Mouse (Mus musculus) midbrain, embryonic 10.5 days (tissue): Measurements from ENCODE around the gene Rptor. TPM values are rescaled to one million over a fixed set of nuclear protein-coding genes. Genes with fewer than 3 reads are reported as not detected.

Source experiments
- DNase-seq: peaks from one replicate; pipeline ENCODE4 v3.0.0-alpha.2; 2017; ENCODE audit warnings: low spot score
- H3K27ac ChIP-seq: fragments of 300-500 bp; sonication (generic); replicated peaks from 2 replicates; pipeline ENCODE4 v1.5.1; 2016; ENCODE audit warnings: mild to moderate bottlenecking
- H3K27me3 ChIP-seq: fragments of 300-500 bp; sonication (generic); 2 replicates; pipeline ENCODE4 v1.6.1; 2016; ENCODE audit warnings: low read depth, mild to moderate bottlenecking; ENCODE audit not compliant: poor library complexity, severe bottlenecking
- H3K36me3 ChIP-seq: fragments of 300-500 bp; sonication (generic); 2 replicates; pipeline ENCODE4 v1.6.1; 2016; ENCODE audit warnings: mild to moderate bottlenecking, moderate library complexity
- H3K4me1 ChIP-seq: fragments of 300-500 bp; sonication (generic); 2 replicates; pipeline ENCODE4 v1.6.1; 2016
- H3K4me3 ChIP-seq: fragments of 300-500 bp; sonication (generic); 2 replicates; pipeline ENCODE4 v1.5.1; 2016; ENCODE audit warnings: mild to moderate bottlenecking, moderate library complexity
- H3K9me3 ChIP-seq: fragments of 300-500 bp; sonication (generic); replicated peaks from 2 replicates; pipeline ENCODE4 v1.6.1; 2016; ENCODE audit warnings: mild to moderate bottlenecking
- WGBS: fragments of 180-500 bp; shearing (Covaris S2); methylation state at CpG from one replicate; pipeline ENCODE4 v1.1.7; 2016; 5-methylcytosine and 5-hydroxymethylcytosine counted together
- polyA plus RNA-seq: library from polyadenylated mRNA; unstranded; fragments of >200 nt; fragmentation: Nextera tagmentation; extraction: Ambion mirVana; gene quantifications from 2 replicates; pipeline ENCODE4 v1.2.1, GENCODE M21; 2016

Gene Rptor
- polyA plus RNA-seq, 1 experiment from 2014 or later: 11.0 TPM

DNA sequence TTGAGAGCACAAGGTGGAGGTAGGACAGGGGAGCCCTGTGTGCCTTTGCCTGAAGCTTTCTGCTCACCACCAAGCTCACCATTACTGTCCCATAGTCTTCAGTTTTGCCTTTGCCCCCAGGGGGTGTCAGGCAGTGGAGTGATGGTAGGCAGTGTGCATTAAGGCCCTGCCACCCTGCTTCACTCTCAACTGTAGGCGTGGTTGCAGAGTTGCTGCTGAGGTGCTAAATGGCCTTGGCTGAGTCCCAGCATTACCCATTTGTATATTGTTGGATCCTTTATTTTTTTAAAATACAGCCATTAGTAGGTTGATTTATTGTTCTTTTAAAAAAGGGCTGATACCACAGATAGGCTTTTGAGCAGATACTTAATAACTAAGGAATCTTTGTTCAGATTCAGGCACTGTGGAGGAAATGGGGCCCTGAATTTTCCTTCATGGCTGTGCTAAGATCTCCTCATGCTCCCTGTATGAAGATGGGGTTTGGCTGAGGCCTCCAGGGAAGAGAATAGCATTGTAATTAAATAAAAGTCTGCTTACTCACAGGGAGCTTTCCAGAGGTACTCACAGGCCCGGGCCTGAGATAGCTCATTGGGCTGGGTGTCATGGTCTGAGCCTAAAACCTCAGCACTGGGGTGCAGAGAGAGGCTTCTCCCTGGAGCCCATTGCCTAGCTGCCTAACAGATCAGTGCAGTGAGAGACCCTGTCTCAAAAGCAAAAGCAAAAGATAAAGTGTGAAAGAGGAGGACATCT is 83.4 kb downstream of the Rptor start:
- H3K36me3 ChIP-seq: no peaks in the 10 kb centered on the region
- H3K9me3 ChIP-seq: no peaks in the 10 kb centered on the region
- 77% methylated on average over 2 of the region's 2 CpGs for whole genome bisulfite sequencing
- no peaks in the 10 kb centered on the region for H3K27me3 ChIP-seq
- H3K27ac ChIP-seq: no peak overlapping the region
- no peak overlapping the region for H3K4me3 ChIP-seq
- peaks cover 12% of the 10 kb centered on the region; the same call in 1 of the 2 replicates for H3K4me1 ChIP-seq
- DNase-seq: no peak

DNA sequence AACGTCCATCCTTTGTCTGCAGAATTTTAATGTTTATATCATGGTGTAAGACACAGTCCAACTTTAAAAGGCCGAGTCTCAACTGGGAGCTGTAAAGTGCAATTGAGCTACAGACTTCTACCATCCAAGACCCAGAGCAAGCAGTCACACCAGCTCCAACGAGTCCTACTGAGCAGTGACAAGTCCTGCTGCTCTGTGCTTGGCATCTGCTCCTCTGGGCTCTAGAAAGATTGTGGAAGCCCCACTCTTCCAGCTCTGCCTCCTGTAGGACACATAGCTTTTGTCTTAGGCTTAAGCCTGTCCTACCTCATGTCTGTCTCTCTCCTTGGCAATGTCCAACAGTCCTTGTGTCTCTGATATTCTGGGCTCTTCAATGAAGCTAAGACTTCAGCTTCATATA is 84.6 kb downstream of the Rptor start:
- H3K36me3 ChIP-seq: 0 out of 2 replicates have a peak, but pooled peaks cover 5% of the 10 kb centered on the region
- H3K27me3 ChIP-seq: no peaks in the 10 kb centered on the region
- peaks cover 12% of the 10 kb centered on the region; the same call in 1 of the 2 replicates for H3K4me1 ChIP-seq
- no peak overlapping the region for H3K4me3 ChIP-seq
- DNase-seq: no peak
- 0 out of 2 replicates have a peak, but pooled peaks cover 6% of the 10 kb centered on the region for H3K9me3 ChIP-seq
- H3K27ac ChIP-seq: no peak overlapping the region
- WGBS: 92% methylated on average over 3 of the region's 3 CpGs

GRCm38 (mm10) chr11:119687966-119688365 is 85.3 kb downstream of the Rptor start:
- 0 out of 2 replicates have a peak, but pooled peaks cover 5% of the 10 kb centered on the region for H3K36me3 ChIP-seq
- no peak for DNase-seq
- H3K4me3 ChIP-seq: no peak overlapping the region
- H3K9me3 ChIP-seq: 0 out of 2 replicates have a peak, but pooled peaks cover 6% of the 10 kb centered on the region
- no peak overlapping the region for H3K27ac ChIP-seq
- H3K27me3 ChIP-seq: no peaks in the 10 kb centered on the region
- H3K4me1 ChIP-seq: peaks cover 18% of the 10 kb centered on the region

DNA sequence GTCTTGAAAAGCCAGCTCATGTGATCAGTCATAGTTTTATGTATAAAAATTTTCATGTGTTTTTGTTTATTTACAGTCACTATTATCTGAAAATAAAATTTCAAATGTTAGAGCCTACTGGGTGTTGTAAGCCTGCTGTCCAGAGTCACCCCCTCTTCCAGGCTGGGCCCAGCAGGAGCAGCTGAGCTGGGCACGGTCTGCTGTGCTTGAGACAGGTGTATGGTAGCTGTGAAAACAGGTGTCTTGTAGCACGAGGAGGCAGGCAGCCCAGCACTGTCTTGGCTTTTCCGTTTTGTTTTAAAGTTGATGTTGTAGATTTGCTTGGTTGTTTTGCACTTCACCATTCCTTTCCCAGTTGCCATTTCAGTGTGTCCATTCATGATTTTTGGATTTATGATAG is 87.2 kb downstream of the Rptor start:
- H3K27ac ChIP-seq: no peak overlapping the region
- no peak overlapping the region for H3K4me3 ChIP-seq
- no peak for DNase-seq
- H3K9me3 ChIP-seq: 0 out of 2 replicates have a peak, but pooled peaks cover 6% of the 10 kb centered on the region
- 85% methylated on average over 3 of the region's 3 CpGs for WGBS
- 0 out of 2 replicates have a peak, but pooled peaks cover 5% of the 10 kb centered on the region for H3K36me3 ChIP-seq
- H3K4me1 ChIP-seq: peaks cover 18% of the 10 kb centered on the region
- H3K27me3 ChIP-seq: no peaks in the 10 kb centered on the region

DNA sequence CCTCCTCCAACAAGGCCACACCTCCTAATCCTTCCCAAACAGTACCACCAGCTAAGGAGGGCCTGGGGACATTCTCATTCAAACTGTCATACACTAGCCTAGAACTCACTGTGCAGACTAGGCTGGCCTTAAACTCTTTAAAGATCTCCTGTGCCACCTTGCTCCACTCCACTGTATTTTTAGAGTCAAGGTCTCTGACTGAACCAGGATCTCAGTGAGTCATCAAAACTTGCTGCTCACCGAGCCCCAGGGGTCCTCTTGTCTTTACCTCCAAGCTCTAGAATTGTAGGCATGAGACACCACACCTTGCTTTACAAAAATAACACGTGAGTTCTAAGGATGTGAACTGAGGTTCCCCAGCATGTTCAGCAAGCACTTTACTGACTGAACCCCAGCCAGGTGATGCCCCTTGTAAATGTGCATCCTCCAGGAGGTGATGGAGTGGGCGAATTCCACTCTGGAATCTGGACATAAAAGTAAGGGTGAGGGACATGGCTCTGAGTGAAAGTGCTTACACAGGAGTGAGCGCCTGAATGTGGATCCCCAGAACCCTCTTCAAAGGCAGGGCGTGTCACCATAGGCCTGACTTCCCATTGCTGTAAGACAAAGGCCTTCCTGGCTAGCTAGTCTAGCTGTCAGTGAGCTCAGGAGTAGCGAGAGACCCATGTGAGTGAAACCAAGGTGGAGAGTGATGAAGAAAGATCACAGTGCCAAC is 89.6 kb downstream of the Rptor start:
- H3K4me1 ChIP-seq: peaks cover 10% of the 10 kb centered on the region
- no peak for DNase-seq
- H3K27ac ChIP-seq: no peak overlapping the region
- 86% methylated on average over 6 of the region's 6 CpGs for WGBS
- 0 out of 2 replicates have a peak, but pooled peaks cover 6% of the 10 kb centered on the region for H3K9me3 ChIP-seq
- H3K27me3 ChIP-seq: no peaks in the 10 kb centered on the region
- no peak overlapping the region for H3K4me3 ChIP-seq
- 0 out of 2 replicates have a peak, but pooled peaks cover 5% of the 10 kb centered on the region for H3K36me3 ChIP-seq

- Histone ChIP-seq H3K36me3 (0 out of 2 replicates have a peak, but pooled peaks cover 5% of the 10 kb centered on the region), H3K27ac (no peak overlapping the region), H3K4me3 (no peak overlapping the region), H3K27me3 (no peaks in the 10 kb centered on the region), H3K9me3 (0 out of 2 replicates have a peak, but pooled peaks cover 6% of the 10 kb centered on the region), H3K4me1 (peaks cover 16% of the 10 kb centered on the region)
- DNase-seq: no peak
- 39% methylated on average over 1 of the region's 1 CpGs for WGBS
Observed at GRCm38 (mm10) chr11:119692911-119693261, 90.2 kb downstream of the Rptor start.

- Histone ChIP-seq H3K27ac (no peak overlapping the region), H3K4me3 (no peak overlapping the region), H3K27me3 (no peaks in the 10 kb centered on the region), H3K36me3 (0 out of 2 replicates have a peak, but pooled peaks cover 5% of the 10 kb centered on the region), H3K4me1 (peaks cover 21% of the 10 kb centered on the region), H3K9me3 (0 out of 2 replicates have a peak, but pooled peaks cover 6% of the 10 kb centered on the region)
- 81% methylated on average over 10 of the region's 10 CpGs for WGBS
- no peak for DNase-seq
Observed at GRCm38 (mm10) chr11:119694146-119694860, 91.6 kb downstream of the Rptor start.

DNA sequence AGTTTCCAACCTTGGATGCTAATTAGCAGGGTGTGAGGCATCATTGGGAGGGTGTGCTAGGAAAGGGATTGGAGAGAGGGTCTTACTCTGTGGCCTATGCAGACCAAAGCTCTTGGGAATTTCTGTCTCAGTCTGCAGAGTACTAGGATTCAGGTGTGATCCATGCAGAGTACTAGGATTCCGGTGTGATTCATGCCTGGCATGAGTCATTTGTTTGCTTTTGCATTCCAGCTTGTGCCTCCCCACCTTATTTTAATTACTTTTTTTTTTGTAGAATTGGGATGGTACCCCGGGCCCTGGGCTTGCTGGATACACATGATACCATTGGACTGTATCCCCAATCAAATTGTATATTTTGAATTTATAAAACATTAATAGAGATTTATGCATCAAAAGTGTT is 93.7 kb downstream of the Rptor start:
- Histone ChIP-seq H3K36me3 (0 out of 2 replicates have a peak, but pooled peaks cover 5% of the 10 kb centered on the region), H3K9me3 (0 out of 2 replicates have a peak, but pooled peaks cover 6% of the 10 kb centered on the region), H3K27me3 (no peaks in the 10 kb centered on the region), H3K4me1 (peaks cover 21% of the 10 kb centered on the region), H3K4me3 (no peak overlapping the region), H3K27ac (no peak overlapping the region)
- 86% methylated on average over 2 of the region's 2 CpGs for WGBS
- no peak for DNase-seq

DNA sequence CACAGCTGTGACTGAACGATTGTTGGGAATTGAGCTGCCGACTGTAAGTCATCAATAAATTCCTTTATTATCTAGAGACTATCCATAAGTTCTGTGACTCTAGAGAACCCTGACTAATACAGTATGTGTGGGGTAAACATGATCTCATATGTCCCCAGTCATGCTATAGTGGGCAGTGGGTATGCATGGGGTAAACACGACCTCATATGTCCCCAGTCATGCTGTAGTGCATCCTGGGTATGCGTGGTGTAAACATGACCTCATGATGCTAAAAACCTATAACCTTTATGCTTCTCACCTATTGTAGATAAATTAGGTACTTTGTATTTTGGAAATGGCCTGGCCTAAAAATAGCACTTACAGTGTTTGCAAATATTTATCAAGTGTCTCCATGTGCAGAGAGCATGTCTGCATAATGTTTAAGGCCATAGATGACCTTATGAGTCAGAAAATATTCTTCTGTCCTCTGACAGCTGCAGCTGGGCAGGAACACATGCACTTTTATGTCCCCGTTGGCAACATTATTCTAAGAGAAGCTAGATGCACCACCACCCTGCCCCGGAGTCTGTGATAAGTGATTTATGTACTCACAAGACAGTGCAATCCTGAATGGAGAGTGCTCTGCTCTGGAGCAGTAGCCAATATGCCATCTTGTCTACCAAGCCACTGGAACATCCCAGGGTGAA is 102.8 kb downstream of the Rptor start:
- WGBS: 87% methylated on average over 4 of the region's 6 CpGs
- Histone ChIP-seq H3K36me3 (no peaks in the 10 kb centered on the region), H3K27ac (no peak overlapping the region), H3K9me3 (no peaks in the 10 kb centered on the region), H3K27me3 (no peaks in the 10 kb centered on the region), H3K4me3 (no peak overlapping the region), H3K4me1 (peaks cover 10% of the 10 kb centered on the region)
- DNase-seq: no peak

DNA sequence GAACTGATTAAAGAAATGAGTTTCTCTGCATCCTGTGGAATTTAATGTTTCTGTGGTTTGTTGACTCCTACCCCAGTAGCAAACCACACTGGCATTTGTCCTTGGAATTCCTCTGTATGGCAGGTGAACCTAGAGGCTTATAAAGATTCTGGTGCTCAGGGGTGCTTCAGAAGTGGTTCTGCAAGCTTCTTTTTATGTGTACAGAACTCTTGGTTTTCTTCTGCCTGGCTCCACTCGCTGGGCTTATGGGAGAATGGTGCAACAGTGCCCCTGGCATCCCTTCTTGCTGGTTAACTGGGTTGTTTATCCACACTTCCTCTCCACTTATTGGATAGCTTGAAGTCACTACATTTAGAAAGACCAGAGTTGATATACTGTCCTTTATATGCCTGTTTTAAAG is 104.6 kb downstream of the Rptor start:
- Histone ChIP-seq H3K4me1 (peaks cover 10% of the 10 kb centered on the region), H3K9me3 (no peaks in the 10 kb centered on the region), H3K4me3 (no peak overlapping the region), H3K27me3 (no peaks in the 10 kb centered on the region), H3K36me3 (no peaks in the 10 kb centered on the region), H3K27ac (no peak overlapping the region)
- DNase-seq: no peak
- 89% methylated on average over 1 of the region's 1 CpGs for WGBS

DNA sequence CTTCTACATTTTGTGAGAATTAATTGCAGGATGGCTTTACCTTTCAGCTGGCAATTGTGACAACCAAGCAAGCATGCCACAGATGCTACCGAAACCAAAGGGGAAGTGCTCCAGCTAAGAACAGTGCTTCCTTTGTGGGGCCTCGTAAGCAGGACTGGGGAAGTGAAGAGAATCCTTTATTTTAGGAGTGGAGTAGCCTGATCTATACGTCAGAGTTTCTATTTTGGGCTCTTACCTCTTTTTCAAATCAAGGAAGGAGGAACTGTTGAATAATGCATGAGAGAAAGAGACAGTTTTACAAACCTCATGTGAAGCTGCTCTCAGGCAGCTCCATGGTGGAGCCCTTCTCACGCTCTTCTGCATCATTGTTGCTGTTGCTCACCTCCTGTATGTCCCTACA is 106.5 kb downstream of the Rptor start:
- DNase-seq: no peak
- Histone ChIP-seq H3K27ac (peak overlapping the region; percentile 67), H3K4me1 (peaks cover 13% of the 10 kb centered on the region), H3K27me3 (no peaks in the 10 kb centered on the region), H3K4me3 (no peak overlapping the region), H3K36me3 (no peaks in the 10 kb centered on the region), H3K9me3 (no peaks in the 10 kb centered on the region)
- WGBS: 61% methylated on average over 4 of the region's 4 CpGs

DNA sequence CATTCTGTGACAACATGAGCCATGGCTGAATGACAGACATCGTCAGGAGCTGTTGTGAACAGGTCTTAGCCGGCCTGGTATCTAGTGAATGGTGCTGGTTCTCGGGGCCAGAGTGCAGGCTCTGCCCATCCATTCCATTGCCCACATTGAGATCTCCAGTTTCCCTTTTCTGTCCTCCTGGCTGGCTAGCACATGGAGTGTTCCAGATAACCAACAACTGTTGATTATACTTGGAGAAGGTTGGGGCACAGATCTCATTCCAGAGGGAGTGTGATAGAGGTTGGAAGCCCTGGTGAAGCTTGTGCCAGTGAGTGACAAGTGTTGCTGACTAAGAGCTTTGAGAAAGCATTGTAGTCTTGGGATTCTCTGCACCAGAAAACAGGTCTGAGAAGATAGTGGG is 107.6 kb downstream of the Rptor start:
- WGBS: 95% methylated on average over 3 of the region's 3 CpGs
- no peaks in the 10 kb centered on the region for H3K27me3 ChIP-seq
- no peaks in the 10 kb centered on the region for H3K9me3 ChIP-seq
- no peaks in the 10 kb centered on the region for H3K36me3 ChIP-seq
- peaks cover 22% of the 10 kb centered on the region for H3K4me1 ChIP-seq
- H3K4me3 ChIP-seq: no peak overlapping the region
- DNase-seq: no peak
- no peak overlapping the region for H3K27ac ChIP-seq
